Mouse (Mus musculus): Measurements from ENCODE around the gene Mtcl1.

Mtcl1 gene

GRCm38 (mm10) chr17:66321933-66322332 is 127.6 kb downstream of the Mtcl1 start:
- DNase-seq: no peak

DNA sequence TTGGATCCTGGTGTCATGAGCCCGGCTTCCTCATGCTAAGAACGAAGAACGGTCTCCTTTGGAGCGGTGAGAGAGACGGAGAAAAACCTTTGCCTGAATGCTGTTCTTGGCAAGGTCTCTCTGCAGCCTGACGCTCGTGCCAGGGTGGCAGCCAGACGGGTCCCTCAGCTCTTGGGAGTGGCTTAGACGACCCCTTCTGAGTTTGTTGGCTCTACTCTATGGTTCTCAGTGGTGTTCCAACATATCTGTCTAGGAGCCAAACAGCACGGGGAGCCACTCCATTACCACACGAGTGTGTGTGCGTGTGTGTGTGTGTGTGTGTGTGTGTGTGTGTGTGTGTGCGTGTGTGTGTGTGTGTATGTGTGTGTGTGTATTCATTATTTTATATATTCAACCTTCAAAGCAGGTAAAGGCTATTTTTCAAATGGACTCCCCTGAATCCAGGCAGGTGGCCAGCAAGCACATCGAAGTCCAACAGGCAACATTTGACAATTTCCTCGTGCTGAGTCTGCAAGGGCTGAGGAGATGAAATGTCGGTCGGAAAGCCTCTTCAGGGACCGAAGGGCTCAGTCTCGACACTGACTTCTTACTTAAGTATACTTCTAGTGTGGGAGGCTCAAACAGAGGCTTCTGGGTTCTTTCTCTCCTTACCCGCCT is 128.7 kb downstream of the Mtcl1 start:
- no peak for DNase-seq

- DNase-seq: no peak
These were observed 131.5 kb downstream of the Mtcl1 start for GRCm38 (mm10) chr17:66318031-66318430.

DNA sequence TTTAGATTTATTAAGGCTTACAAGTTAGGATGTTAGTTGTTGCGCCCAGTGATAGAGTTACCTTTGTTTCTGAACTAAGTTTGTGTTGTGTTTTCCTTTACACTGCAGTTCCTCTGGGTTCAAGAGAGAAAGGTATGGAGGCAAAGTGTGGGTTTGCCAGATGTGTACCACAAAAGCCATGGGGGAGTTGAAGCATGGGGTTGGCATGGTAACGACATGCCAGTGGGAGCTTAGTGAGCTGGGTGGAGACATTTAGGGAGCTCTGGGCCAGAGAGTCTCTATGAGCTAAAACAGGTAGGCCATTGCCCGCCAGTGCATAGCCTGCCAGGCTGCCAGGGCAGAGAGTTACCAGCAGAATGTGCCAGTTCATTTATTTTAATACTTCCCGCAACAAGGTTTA is 132.0 kb downstream of the Mtcl1 start:
- no peak for DNase-seq

DNA sequence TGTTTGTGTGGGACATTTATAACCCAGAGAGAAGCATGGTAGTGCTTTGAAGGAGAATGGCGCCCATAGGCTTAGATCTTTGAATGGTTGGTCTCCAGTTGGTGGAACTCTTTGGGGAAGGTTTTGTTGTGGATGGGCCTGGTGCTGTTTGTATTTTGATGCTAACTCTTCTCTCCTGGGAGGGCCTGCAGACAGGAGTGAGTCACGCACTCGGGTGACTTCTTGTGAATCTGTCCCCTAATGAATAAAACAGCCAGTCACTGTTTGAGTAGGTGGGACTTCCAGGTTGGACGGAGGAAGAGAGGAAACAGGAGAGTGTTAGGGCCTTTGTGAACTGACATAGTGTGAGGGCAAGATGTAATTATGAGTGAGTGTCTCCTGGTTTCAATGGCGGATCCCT is 132.4 kb downstream of the Mtcl1 start:
- no peak for DNase-seq

GRCm38 (mm10) chr17:66315451-66315850 is 134.1 kb downstream of the Mtcl1 start:
- no peak for DNase-seq

DNA sequence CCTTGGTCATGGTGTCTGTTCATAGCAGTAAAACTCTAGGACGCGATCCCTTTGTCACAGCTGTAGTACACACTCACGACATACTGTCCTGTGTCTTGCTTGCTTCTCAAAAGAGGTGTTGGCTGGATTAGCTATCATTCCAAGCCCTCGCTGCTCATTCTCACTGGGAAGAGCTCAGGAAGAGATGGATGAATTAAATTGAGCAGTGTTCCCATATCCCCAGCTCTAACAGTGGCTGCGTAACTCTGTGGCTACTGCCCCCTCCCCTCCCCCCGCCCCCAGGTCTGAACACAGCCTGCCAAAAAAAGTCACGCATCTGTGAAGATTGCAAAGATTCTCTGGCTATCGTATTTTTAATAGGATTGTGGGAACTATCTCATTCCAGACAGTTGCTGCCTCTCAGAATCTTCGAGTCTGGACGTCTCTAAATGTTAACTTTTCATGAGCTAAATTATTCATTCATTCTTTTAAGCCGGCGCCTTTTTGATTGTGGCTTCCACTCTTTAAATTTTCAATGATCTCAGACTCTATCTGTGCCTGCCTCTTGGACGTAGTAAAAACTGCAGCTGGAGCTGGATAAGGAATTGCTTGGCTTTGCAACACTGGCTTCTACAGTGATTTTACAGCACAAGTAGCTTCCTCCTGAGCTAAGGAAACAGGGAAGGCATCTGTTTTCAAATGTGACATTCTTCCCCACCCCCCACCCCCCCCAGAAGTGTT is 134.8 kb downstream of the Mtcl1 start:
- DNase-seq: no peak

DNA sequence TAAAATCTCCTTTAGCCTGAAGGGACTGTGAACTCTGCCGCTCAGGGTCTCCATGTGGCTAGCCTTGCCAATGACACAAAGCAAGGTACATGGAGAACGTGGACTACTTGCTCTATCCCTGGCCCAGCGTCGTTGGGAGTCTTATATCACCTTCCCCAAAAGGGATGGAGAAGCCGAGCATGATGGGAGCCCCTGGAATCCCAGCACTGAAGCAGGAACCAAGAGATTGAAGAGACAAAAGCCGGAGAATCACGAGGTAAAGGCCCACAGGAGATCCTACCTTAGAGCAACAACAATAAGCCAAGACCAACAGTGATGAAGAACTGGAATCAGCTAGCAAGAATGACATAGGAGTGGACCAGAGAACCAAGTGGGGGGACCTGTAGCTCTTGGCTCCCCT is 147.6 kb downstream of the Mtcl1 start:
- no peak for DNase-seq

DNA sequence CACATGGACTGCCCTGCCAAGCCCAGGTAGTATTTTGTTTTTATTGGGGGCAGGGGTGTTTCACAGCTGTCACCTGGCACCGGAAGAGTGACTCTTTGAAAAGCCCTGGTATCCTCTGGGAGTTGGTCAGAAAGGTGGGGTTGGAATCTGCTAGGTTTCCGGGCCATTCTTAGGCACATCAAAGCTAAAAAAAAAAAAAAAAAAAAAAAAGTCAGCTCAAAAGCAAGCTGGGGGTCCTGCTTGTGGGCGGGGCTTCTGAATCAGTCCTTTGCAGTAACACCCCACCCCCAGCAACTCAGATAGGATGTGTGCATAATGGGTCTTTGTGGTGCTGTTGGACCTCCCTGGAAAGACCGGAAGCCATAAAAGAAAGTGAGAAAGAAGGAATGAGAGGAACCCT is 148.3 kb downstream of the Mtcl1 start:
- no peak for DNase-seq

DNA sequence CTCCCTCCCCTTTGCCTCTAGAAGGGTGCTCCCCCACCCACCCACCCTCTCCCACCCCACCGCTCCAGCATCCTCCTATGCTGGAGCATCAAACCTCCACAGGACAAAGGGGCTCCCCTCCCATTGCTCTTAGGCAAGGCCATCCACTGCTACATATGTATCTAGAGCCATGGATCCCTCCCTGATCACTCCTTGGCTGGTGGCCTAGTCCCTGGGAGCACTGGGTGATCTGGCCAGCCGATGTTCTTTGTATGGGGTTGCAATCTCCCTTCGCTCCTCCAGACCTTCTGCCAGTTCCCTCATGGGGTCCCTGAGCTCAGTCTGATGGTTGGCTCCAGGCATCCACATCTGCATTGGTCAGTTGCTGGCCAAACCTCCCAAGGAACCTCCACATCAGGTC is 151.8 kb downstream of the Mtcl1 start:
- no peak for DNase-seq

GRCm38 (mm10) chr17:66293581-66293980 is 156.0 kb downstream of the Mtcl1 start:
- DNase-seq: no peak

DNA sequence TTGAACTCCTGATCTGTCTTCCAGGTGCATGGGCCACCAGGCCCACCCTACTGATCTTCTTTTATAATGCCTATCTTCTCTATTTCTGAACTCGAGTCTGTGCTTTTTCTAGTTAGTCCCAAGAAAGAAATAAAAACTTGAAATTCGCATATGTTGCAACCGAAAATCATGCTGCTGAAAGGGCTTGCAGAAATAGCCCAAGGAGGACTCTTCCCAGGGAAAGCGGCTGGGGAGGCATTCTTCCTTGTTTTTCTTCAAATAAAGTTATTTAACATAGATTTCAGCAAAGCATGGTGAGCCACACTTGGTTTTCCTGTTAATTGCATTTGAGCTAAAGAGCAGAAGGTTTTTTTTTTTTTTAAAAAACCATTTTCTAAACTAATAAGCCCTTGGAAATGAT is 159.7 kb downstream of the Mtcl1 start:
- no peak for DNase-seq

Measured in kidney, postnatal 36 days (tissue).